Mouse (Mus musculus): ENCODE data around the gene Dcaf8.

DNA sequence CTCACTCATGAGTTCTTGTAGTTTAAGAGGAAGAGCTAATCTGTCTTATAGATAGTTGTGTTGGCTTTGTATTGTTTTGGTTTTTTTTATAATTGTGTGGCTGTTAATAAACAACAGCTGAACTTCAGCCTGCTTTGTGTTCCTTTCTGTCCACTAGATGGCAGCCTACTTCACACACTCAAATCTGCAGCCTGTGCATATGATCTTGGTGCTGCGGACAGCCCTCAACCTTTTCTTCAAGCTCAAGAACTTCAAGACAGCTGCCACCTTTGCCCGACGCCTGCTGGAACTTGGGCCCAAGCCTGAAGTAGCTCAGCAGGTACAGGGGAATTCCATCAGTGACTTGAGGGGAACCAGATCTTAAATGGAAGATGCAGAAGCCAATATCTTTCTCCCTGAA lies 28.2 kb upstream of the Dcaf8 start:
- TF ChIP-seq CTCF (IDR thresholded peaks at IDR 0.05; ENCODE audit: low read depth, low read length), result peak; percentile 55
- TF ChIP-seq POLR2A (IDR thresholded peaks at IDR 0.05; ENCODE audit: insufficient read depth, low read length), result no peak
- TF ChIP-seq EP300 (IDR thresholded peaks at IDR 0.05; ENCODE audit: insufficient read depth, low read depth, low read length), result no peak
